Mouse (Mus musculus) heart, postnatal 0 days (tissue): Measurements from ENCODE around the gene Traf2.

Experiments used
- CTCF ChIP-seq: IDR thresholded peaks from 2 replicates; pipeline ENCODE4 v1.5.1; 2016; ENCODE audit warnings: antibody characterized with exemption, control low read depth, low read depth
- EP300 ChIP-seq: IDR thresholded peaks from 2 replicates; pipeline ENCODE4 v1.6.1; 2016; ENCODE audit warnings: antibody characterized with exemption, low read depth

DNA sequence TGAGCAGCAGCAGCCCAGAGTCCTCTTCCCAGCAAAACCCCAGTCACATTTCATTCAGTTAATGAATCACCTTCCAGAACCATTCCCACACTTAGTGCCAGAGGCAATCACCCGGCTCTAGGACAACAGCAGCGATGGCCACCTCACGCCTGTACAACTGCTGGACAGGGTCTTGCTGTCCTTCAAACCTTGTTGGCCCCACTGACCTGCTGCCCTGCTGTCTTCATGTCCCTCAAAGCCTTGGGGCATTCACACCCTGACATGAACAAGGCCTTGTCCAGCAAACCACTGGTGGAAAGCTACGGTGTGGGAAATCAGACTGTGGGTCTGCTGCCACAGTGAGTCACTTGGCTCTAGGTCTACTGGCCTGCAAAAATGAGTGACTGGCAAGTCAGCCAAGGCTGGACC is 6.2 kb downstream of the Traf2 start:
- no peak for TF ChIP-seq CTCF
- TF ChIP-seq EP300 = no peak
